Mouse (Mus musculus): ENCODE data around the gene Arpp19.

Arpp19 gene

DNA sequence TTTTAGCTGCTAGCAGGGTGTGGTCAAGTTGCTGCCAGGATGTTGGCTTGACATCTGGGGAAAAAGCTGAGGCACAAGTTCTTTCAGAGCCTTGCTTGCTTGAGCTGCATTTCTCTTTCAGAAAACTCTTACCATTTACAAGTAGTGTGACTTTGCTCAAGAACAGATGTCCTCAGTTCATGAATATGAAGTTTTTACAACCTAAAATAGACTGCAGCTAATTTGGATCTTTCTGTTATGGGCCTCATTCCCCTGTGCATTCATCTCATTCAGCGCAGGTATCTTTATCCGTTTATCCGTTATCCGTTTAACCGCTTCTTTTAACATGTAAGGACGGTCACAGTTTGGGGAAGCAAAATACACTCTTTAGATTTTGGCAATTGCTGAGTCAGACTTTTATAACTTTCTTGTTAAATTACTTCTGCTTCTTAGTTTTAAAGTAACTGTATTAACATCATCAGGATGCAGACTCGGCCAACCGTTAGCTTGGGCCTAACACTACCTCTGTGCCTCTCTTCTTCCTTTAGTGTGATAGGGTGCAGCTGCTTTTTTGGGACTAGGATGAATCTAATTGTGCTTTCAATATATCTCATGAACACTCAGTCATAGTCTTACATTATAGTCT is 62.9 kb downstream of the Arpp19 start:
- no peak for DNase-seq (ENCODE audit: extremely low read depth, low read depth)

DNA sequence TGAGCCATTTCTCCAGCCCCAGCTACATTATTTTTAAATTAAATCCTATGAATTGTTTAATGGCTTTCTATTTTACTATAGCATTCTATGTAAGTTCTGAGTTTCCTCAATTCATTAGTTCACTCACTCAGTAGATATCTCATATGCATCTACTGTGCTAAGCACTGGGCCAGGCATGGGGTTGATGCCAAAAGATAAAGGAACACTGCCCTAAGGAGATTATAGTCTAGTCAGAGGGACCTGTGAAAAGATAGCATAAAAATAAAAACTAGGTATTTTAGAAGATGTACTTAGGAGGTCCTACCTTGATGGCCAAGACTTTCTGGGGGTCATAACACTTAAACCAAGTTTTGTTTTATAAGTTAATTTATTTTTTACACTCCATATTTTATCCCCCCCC is 64.7 kb downstream of the Arpp19 start:
- no peak for DNase-seq (ENCODE audit: extremely low read depth, low read depth)
